Mouse (Mus musculus): ENCODE measurements around the gene Nav1. TPM values are rescaled to one million over a fixed set of nuclear protein-coding genes. Genes with fewer than 3 reads are reported as not detected.

Nav1 gene
- polyA plus RNA-seq, 2 experiments: 14.4 to 26.8 TPM

- Histone ChIP-seq H3K4me2 (replicated peaks; ENCODE audit: low read depth, low read length, severe bottlenecking) (no peak overlapping the region), H3K9ac (ENCODE audit: low read depth, low read length, severe bottlenecking) (no peak overlapping the region), H3K4me1 (ENCODE audit: control insufficient read depth, insufficient read depth, low read length) (no peaks in the 10 kb centered on the region), H3K36me3 (ENCODE audit: control insufficient read depth, insufficient read depth, low read length) (peaks cover 87% of the 10 kb centered on the region), H3K27me3 (ENCODE audit: control insufficient read depth, insufficient read depth, low read length) (no peaks in the 10 kb centered on the region), H3K9me3 (ENCODE audit: control insufficient read depth, low read length) (no peaks in the 10 kb centered on the region), H3K4me3 (replicated peaks; ENCODE audit: low read length) (no peak overlapping the region), H3K27ac (replicated peaks; ENCODE audit: low read depth, low read length) (no peak overlapping the region)
- no peak for TF ChIP-seq POLR2A (IDR thresholded peaks at IDR 0.05; ENCODE audit: borderline replicate concordance, extremely low read depth, insufficient read depth, insufficient read length)
- no peak for ATAC-seq (ENCODE audit: low FRiP score, low read depth)
- 93% methylated on average over 3 of the region's 3 CpGs for WGBS
- no peak for DNase-seq (ENCODE audit: low spot score)
Measured at GRCm38 (mm10) chr1:135401452-135402110, 205.5 kb downstream of the Nav1 start.

- DNase-seq (ENCODE audit: low spot score): no peak
- WGBS: 96% methylated on average over 5 of the region's 5 CpGs
- no peak for TF ChIP-seq POLR2A (IDR thresholded peaks at IDR 0.05; ENCODE audit: borderline replicate concordance, extremely low read depth, insufficient read depth, insufficient read length)
- Histone ChIP-seq H3K36me3 (ENCODE audit: control insufficient read depth, insufficient read depth, low read length) (peaks cover 83% of the 10 kb centered on the region), H3K4me2 (replicated peaks; ENCODE audit: low read depth, low read length, severe bottlenecking) (no peak overlapping the region), H3K27me3 (ENCODE audit: control insufficient read depth, insufficient read depth, low read length) (no peaks in the 10 kb centered on the region), H3K27ac (replicated peaks; ENCODE audit: low read depth, low read length) (no peak overlapping the region), H3K9me3 (ENCODE audit: control insufficient read depth, low read length) (no peaks in the 10 kb centered on the region), H3K9ac (ENCODE audit: low read depth, low read length, severe bottlenecking) (no peak overlapping the region), H3K4me3 (replicated peaks; ENCODE audit: low read length) (no peak overlapping the region), H3K4me1 (ENCODE audit: control insufficient read depth, insufficient read depth, low read length) (no peaks in the 10 kb centered on the region)
- ATAC-seq (ENCODE audit: low FRiP score, low read depth): no peak
Measured at GRCm38 (mm10) chr1:135399466-135399865, 207.6 kb downstream of the Nav1 start.

GRCm38 (mm10) chr1:135385161-135385560 lies 221.9 kb downstream of the Nav1 start:
- H3K9ac ChIP-seq (ENCODE audit: low read depth, low read length, severe bottlenecking): no peak overlapping the region
- no peaks in the 10 kb centered on the region for H3K9me3 ChIP-seq (ENCODE audit: control insufficient read depth, low read length)
- ATAC-seq (ENCODE audit: low FRiP score, low read depth): no peak
- H3K27ac ChIP-seq (replicated peaks; ENCODE audit: low read depth, low read length): no peak overlapping the region
- no peak overlapping the region for H3K4me3 ChIP-seq (replicated peaks; ENCODE audit: low read length)
- no peaks in the 10 kb centered on the region for H3K4me1 ChIP-seq (ENCODE audit: control insufficient read depth, insufficient read depth, low read length)
- no peaks in the 10 kb centered on the region for H3K27me3 ChIP-seq (ENCODE audit: control insufficient read depth, insufficient read depth, low read length)
- WGBS: 86% methylated on average over 9 of the region's 9 CpGs
- DNase-seq (ENCODE audit: low spot score): no peak
- H3K36me3 ChIP-seq (ENCODE audit: control insufficient read depth, insufficient read depth, low read length): peaks cover 84% of the 10 kb centered on the region
- H3K4me2 ChIP-seq (replicated peaks; ENCODE audit: low read depth, low read length, severe bottlenecking): no peak overlapping the region
- no peak for TF ChIP-seq POLR2A (IDR thresholded peaks at IDR 0.05; ENCODE audit: borderline replicate concordance, extremely low read depth, insufficient read depth, insufficient read length)

Small RNA genes lying within 50 kb of the gene (microRNA-seq; reads per million reads assigned to microRNA genes)
- not detected for gene Mir1231

Other genes starting within 250 kb of the Nav1 start
- 26.5 and 39.2 TPM in 2 replicates for gene Shisa4, start 232.1 kb downstream of the Nav1 start, polyA plus RNA-seq (2012; rRNA removed)
- 25.9 and 28.7 TPM in 2 replicates for gene Shisa4, start 232.1 kb downstream of the Nav1 start, polyA plus RNA-seq (2014; fragmentation: Nextera tagmentation; extraction: Ambion mirVana)
- gene Ipo9, start 176.8 kb downstream of the Nav1 start, polyA plus RNA-seq (2012; rRNA removed): 145 and 208 TPM in 2 replicates
- 116 and 142 TPM in 2 replicates for gene Ipo9, start 176.8 kb downstream of the Nav1 start, polyA plus RNA-seq (2014; fragmentation: Nextera tagmentation; extraction: Ambion mirVana)
- 120 and 123 TPM in 2 replicates for gene Csrp1, start 112.8 kb upstream of the Nav1 start, polyA plus RNA-seq (2012; rRNA removed)
- gene Csrp1, start 112.8 kb upstream of the Nav1 start, polyA plus RNA-seq (2014; fragmentation: Nextera tagmentation; extraction: Ambion mirVana): 95.6 and 102 TPM in 2 replicates
- gene Phlda3, start 158.8 kb upstream of the Nav1 start, polyA plus RNA-seq (2012; rRNA removed): 60.6 and 69.1 TPM in 2 replicates
- gene Phlda3, start 158.8 kb upstream of the Nav1 start, polyA plus RNA-seq (2014; fragmentation: Nextera tagmentation; extraction: Ambion mirVana): 85.1 and 87.4 TPM in 2 replicates
- 349 and 357 TPM in 2 replicates for gene Tnni1, start 172.1 kb upstream of the Nav1 start, polyA plus RNA-seq (2012; rRNA removed)
- gene Tnni1, start 172.1 kb upstream of the Nav1 start, polyA plus RNA-seq (2014; fragmentation: Nextera tagmentation; extraction: Ambion mirVana): 300 and 419 TPM in 2 replicates
- gene Lad1, start 211.3 kb upstream of the Nav1 start, polyA plus RNA-seq (2012; rRNA removed): 10.9 and 12.2 TPM in 2 replicates
- 20.9 and 25.9 TPM in 2 replicates for gene Lad1, start 211.3 kb upstream of the Nav1 start, polyA plus RNA-seq (2014; fragmentation: Nextera tagmentation; extraction: Ambion mirVana)
- 44.5 and 108 TPM in 2 replicates for gene Tnnt2, start 229.1 kb upstream of the Nav1 start, polyA plus RNA-seq (2012; rRNA removed)
- 78.3 and 104 TPM in 2 replicates for gene Tnnt2, start 229.1 kb upstream of the Nav1 start, polyA plus RNA-seq (2014; fragmentation: Nextera tagmentation; extraction: Ambion mirVana)

All from limb, embryonic 14.5 days (tissue).